Comparison of ENCODE assay signal across 8 mouse cellular contexts in genomic region chr8:123042158-123042973, GRCm38 (mm10). TPM values are rescaled to one million over a fixed set of nuclear protein-coding genes. Genes with fewer than 3 reads are reported as not detected.
A peak's percentile ranks its signal among the peaks of the same experiment; 100 is the strongest.
DNase-seq lines count a peak whose midpoint lies in the region; ATAC-seq lines count a peak whose summit lies in the region.

TSS of gene Ankrd11 (minus strand) at chr8:123042277.

- intact Hi-C loops in heart, postnatal 14 days (cut with DNase I) = loop anchor here (2.0 to 5.0 kb wide), 3 partner anchors 22 to 136 kb away; partner anchors contain the start of gene Rpl13

- peak; percentile 97 for ATAC-seq in forebrain, embryonic 14.5 days
- peak; percentile 98 for ATAC-seq in neural tube, embryonic 15.5 days (ENCODE audit: low FRiP score)

- DNase-seq in ES-CJ7 (ENCODE audit: low read depth, low spot score) = peak; percentile 100
- peak; percentile 100 for DNase-seq in cerebellum, adult 11 months
- DNase-seq in forebrain, embryonic 14.5 days (ENCODE audit: low spot score) = peak; percentile 100
- DNase-seq in heart, postnatal 14 days = peak; percentile 99
- peak; percentile 100 for DNase-seq in layer of hippocampus, adult 11-12 months (ENCODE audit: low spot score)
- peak; percentile 100 for DNase-seq in lung, adult 18-20 months
- DNase-seq in testis, postnatal 14 days (ENCODE audit: low spot score) = peak; percentile 100

- H3K36me3 ChIP-seq in forebrain, embryonic 14.5 days (ENCODE audit: control insufficient read depth, insufficient read depth, low read length) = 0 out of 2 replicates have a peak, but pooled peaks cover 3% of the 10 kb centered on the region
- no peaks in the 10 kb centered on the region for H3K36me3 ChIP-seq in neural tube, embryonic 15.5 days

- peak within 1 kb of the TSS; percentile 78 for H3K4me2 ChIP-seq in forebrain, embryonic 14.5 days (ENCODE audit: low read length)
- peak within 1 kb of the TSS; percentile 79 for H3K4me2 ChIP-seq in neural tube, embryonic 15.5 days

- peak within 1 kb of the TSS; percentile 100 for H3K4me3 ChIP-seq in forebrain, embryonic 14.5 days (ENCODE audit: low read depth, low read length)
- H3K4me3 ChIP-seq in neural tube, embryonic 15.5 days (replicated peaks) = peak within 1 kb of the TSS; percentile 99

- H3K4me1 ChIP-seq in forebrain, embryonic 14.5 days (ENCODE audit: control insufficient read depth, insufficient read depth, low read length) = peaks cover 32% of the 10 kb centered on the region
- peaks cover 46% of the 10 kb centered on the region for H3K4me1 ChIP-seq in neural tube, embryonic 15.5 days

- H3K27ac ChIP-seq in forebrain, embryonic 14.5 days (ENCODE audit: low read depth, low read length) = peak within 1 kb of the TSS; percentile 97
- peak within 1 kb of the TSS; percentile 97 for H3K27ac ChIP-seq in neural tube, embryonic 15.5 days (replicated peaks)

- WGBS in forebrain, embryonic 14.5 days = under 1% methylated on average over 91 of the region's 91 CpGs
- WGBS in neural tube, embryonic 15.5 days = under 1% methylated on average over 87 of the region's 91 CpGs

- peak within 1 kb of the TSS; percentile 98 for H3K9ac ChIP-seq in forebrain, embryonic 14.5 days (ENCODE audit: low read length)
- H3K9ac ChIP-seq in neural tube, embryonic 15.5 days (replicated peaks) = peak within 1 kb of the TSS; percentile 99

- no peaks in the 10 kb centered on the region for H3K9me3 ChIP-seq in forebrain, embryonic 14.5 days (replicated peaks; ENCODE audit: control insufficient read depth, low read length)
- no peaks in the 10 kb centered on the region for H3K9me3 ChIP-seq in neural tube, embryonic 15.5 days (replicated peaks)

- no peaks in the 10 kb centered on the region for H3K27me3 ChIP-seq in forebrain, embryonic 14.5 days (replicated peaks; ENCODE audit: control insufficient read depth, insufficient read depth, low read length)
- H3K27me3 ChIP-seq in neural tube, embryonic 15.5 days (replicated peaks) = no peaks in the 10 kb centered on the region

RNA-seq across cellular contexts. Expression of gene Ankrd11, which starts in this region (rescaled TPM):
- 32.1 and 34.9 TPM in 2 replicates for polyA plus RNA-seq in forebrain, embryonic 14.5 days (2014; fragmentation: Nextera tagmentation; extraction: Ambion mirVana)
- 10 to 100 TPM; 75.3 to 80.8 TPM for total RNA-seq in heart, postnatal 14 days (2021)
- polyA plus RNA-seq in neural tube, embryonic 15.5 days (2015; fragmentation: Nextera tagmentation; extraction: Ambion mirVana) = 36.5 and 59.9 TPM in 2 replicates

Comparison
In these comparisons a context has a peak if more than half of its experiments do, and no peak if none do; other contexts are left out.
1. Peak in every context shown above with its lines: DNase-seq, ATAC-seq, H3K4me3 ChIP-seq and H3K27ac ChIP-seq.